Mouse (Mus musculus) midbrain, embryonic 16.5 days (tissue): Measurements from ENCODE around the gene Pde10a. TPM values are rescaled to one million over a fixed set of nuclear protein-coding genes. Genes with fewer than 3 reads are reported as not detected.
A peak's percentile ranks its signal among the peaks of the same experiment; 100 is the strongest.

ENCODE experiments used
- ATAC-seq: fragments of 200-750 bp; cut with Nextera tagmentation; 2 replicates; pipeline ENCODE4 v1.8.0; 2017; ENCODE audit warnings: moderate TSS enrichment
- H3K27ac ChIP-seq: fragments of 300-500 bp; sonication (generic); 2 replicates; pipeline ENCODE4 v1.5.1; 2014; ENCODE audit warnings: mild to moderate bottlenecking, low read length, mixed read lengths
- H3K27me3 ChIP-seq: fragments of 300-500 bp; sonication (generic); 2 replicates; pipeline ENCODE4 v1.6.1; 2014; ENCODE audit warnings: low read depth, low read length, mixed read lengths; ENCODE audit not compliant: control insufficient read depth, insufficient read depth
- H3K36me3 ChIP-seq: fragments of 300-500 bp; sonication (generic); 2 replicates; pipeline ENCODE4 v1.6.1; 2014; ENCODE audit warnings: mild to moderate bottlenecking, low read length, moderate library complexity, mixed read lengths; ENCODE audit not compliant: control insufficient read depth, insufficient read depth
- H3K4me1 ChIP-seq: fragments of 300-500 bp; sonication (generic); 2 replicates; pipeline ENCODE4 v1.6.1; 2014; ENCODE audit warnings: mild to moderate bottlenecking, low read length, mixed read lengths; ENCODE audit not compliant: control insufficient read depth, insufficient read depth
- H3K4me2 ChIP-seq: fragments of 300-500 bp; sonication (generic); 2 replicates; pipeline ENCODE4 v1.6.1; 2014; ENCODE audit warnings: mild to moderate bottlenecking, low read length, mixed read lengths
- H3K4me3 ChIP-seq: fragments of 300-500 bp; sonication (generic); 2 replicates; pipeline ENCODE4 v1.5.1; 2014; ENCODE audit warnings: low read depth, mild to moderate bottlenecking, low read length, moderate library complexity, mixed read lengths
- H3K9ac ChIP-seq: fragments of 300-500 bp; sonication (generic); 2 replicates; pipeline ENCODE4 v1.6.1; 2014; ENCODE audit warnings: low read depth, low read length, mixed read lengths
- H3K9me3 ChIP-seq: fragments of 300-500 bp; sonication (generic); replicated peaks from 2 replicates; pipeline ENCODE4 v1.6.1; 2014; ENCODE audit warnings: mild to moderate bottlenecking, low read length, mixed read lengths; ENCODE audit not compliant: control insufficient read depth, poor library complexity, severe bottlenecking
- WGBS: fragments of 180-500 bp; shearing (Covaris S2); extraction: QIAGEN DNeasy Blood & Tissue Kit; methylation state at CpG from one replicate; pipeline ENCODE4 v1.1.7; 2014; 5-methylcytosine and 5-hydroxymethylcytosine counted together
- polyA plus RNA-seq: library from polyadenylated mRNA; unstranded; fragments of >200 nt; fragmentation: Nextera tagmentation; extraction: Ambion mirVana; gene quantifications from 2 replicates; pipeline ENCODE4 v1.2.1, GENCODE M21; 2015

Pde10a gene
- polyA plus RNA-seq, 1 experiment from 2014 or later = 14.3 TPM

DNA sequence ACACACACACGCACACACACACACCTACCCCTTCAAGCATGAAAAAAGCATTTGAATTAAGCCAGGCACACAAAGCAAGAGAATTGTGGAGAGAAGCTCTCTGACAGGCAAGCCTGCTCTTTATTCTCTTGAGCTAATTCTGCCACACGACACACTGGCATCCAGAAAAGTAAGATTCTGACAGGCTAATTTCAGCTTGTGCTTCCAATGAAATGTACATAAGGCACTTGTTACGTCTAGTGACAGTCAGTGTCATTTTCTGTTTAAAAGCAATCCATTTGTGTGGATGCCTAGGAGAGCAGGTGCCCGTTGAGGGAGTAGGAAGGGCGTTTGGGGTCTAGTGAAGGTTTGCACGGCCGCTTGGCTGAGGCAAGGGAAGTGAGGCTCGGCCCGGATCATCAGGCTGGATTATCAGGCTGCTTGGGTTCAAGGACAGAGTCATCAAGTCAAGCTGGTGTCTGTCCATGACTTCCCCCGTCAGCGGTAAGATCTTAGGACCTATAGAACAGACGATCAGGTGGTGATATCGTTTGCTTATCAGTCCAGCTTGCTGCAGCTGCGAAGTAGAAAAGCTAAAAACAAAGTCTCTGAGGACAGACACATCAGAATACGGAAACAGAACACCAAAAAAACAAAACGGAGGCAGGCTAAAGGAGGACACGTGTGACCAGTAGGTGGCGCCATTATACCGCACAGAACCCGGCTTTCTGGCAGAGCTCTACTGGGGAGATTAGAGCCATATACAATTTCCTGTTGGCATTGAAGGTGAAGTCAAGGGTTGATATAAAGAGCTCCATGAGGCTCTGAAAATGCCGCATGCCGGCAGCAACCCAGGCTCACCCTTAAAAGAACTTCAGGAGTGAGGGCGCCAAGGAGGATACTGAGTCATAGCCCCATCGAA, 506.3 kb downstream of the Pde10a start:
- H3K36me3 ChIP-seq = no peaks in the 10 kb centered on the region
- H3K4me1 ChIP-seq = peaks cover 21% of the 10 kb centered on the region
- H3K27me3 ChIP-seq = no peaks in the 10 kb centered on the region
- no peaks in the 10 kb centered on the region for H3K9me3 ChIP-seq
- ATAC-seq = peak; percentile 93
- peak overlapping the region; percentile 51 for H3K27ac ChIP-seq
- no peak overlapping the region for H3K4me3 ChIP-seq
- 12% methylated on average over 24 of the region's 24 CpGs for WGBS
- peak overlapping the region; percentile 46; the same call in 1 of the 2 replicates for H3K9ac ChIP-seq
- H3K4me2 ChIP-seq = peak overlapping the region; percentile 48

DNA sequence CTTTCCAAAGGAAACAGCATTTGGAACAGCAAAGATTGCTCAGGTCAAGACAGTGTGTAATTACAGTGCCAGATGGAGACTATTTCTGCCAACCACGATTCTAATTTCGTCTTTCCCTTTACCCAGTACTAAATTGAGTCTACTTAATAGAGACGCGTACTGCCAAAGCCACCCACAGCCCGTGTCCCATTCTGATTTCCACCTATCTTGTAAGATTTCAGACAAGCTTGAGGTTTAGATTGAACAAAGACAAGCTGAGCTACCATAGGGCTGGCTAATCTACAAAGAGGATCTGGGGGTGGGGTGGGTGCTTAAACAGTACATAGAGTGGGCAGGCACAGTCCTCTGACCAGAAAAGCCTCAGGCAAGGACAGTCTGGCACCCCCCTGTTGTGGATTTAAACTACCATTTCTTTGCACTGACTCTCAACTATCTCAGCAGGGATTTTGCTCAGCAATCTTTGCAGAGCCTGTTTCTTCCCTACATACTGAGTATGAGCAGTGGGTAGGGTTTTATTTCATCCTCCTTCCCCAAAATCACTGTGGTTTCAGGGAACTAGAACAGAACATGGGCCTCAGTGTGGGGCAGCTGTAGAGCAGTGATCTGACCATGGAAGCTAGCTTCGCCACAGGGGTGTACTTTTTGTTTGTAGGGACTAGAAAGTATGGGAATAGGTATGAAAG, 507.3 kb downstream of the Pde10a start:
- no peak overlapping the region; the same call in 1 of the 2 replicates for H3K9ac ChIP-seq
- peak overlapping the region; percentile 48 for H3K4me2 ChIP-seq
- H3K36me3 ChIP-seq = no peaks in the 10 kb centered on the region
- peak; percentile 68; the same call in 1 of the 2 replicates for ATAC-seq
- peak overlapping the region; percentile 51 for H3K27ac ChIP-seq
- H3K27me3 ChIP-seq = no peaks in the 10 kb centered on the region
- H3K4me1 ChIP-seq = peaks cover 15% of the 10 kb centered on the region
- no peaks in the 10 kb centered on the region for H3K9me3 ChIP-seq
- 38% methylated on average over 6 of the region's 6 CpGs for WGBS
- no peak overlapping the region for H3K4me3 ChIP-seq

DNA sequence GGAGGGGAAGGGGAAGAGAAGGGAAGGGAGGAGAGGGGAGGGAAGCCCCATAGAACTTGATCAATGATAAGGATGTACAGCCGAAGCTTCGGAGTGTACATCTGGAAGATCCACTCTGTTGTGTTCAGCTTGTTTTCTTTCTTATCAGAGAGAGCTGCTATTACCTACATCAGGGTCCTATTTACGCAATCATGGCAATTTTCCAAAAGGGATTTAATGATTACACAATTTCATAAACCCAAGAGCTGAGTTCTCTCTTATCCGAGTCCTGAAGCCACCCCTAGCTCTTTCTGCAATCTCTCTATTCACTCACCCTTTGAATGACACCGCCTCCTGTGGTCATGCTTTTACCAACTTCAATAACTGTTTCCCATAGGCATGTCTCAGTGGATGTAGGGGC, 508.3 kb downstream of the Pde10a start:
- Histone ChIP-seq H3K4me2 (no peak overlapping the region), H3K27ac (no peak overlapping the region), H3K36me3 (no peaks in the 10 kb centered on the region), H3K4me1 (peaks cover 15% of the 10 kb centered on the region), H3K9me3 (no peaks in the 10 kb centered on the region), H3K27me3 (no peaks in the 10 kb centered on the region), H3K9ac (no peak overlapping the region), H3K4me3 (no peak overlapping the region)
- WGBS = 79% methylated on average over 5 of the region's 5 CpGs
- no peak for ATAC-seq

DNA sequence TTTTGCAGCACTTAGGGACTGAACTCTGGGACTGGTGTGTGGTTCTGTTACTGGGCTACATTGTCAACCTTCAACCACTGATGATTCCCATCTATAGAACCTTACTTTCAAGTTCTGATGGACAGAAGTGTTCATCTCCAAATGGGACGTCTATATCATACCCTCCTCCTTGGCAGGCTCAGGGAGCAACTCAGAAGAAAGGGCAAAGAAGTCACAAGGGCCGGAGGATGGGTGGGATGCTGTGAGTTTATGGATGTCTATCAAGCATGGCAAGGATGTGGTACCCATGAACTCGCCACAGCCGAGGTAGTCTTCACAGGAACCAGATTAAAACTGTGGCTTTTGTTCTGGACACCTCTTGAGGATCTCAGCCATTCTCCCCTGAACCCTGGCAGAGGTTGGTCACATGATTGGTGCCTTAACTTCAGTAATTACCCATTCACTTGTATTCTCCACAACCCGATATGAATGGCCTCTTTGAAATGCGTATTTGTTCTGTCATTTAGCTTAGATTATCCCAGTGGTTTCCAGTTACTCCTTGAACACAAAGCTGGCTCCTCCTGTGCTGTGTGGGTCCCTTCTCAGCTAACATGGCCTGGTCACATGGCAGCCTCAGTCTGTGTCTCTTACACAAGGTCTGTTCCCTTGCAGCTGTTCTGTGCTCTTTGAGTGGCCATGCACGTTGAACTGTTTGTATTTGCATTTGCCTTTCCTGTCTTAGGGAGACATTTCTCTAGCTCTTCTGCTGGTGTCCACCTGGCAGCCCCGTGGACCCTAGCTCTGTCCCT, 510.6 kb downstream of the Pde10a start:
- H3K27me3 ChIP-seq = no peaks in the 10 kb centered on the region
- 63% methylated on average over 8 of the region's 8 CpGs for WGBS
- H3K9me3 ChIP-seq = no peaks in the 10 kb centered on the region
- no peak overlapping the region for H3K9ac ChIP-seq
- no peak for ATAC-seq
- H3K27ac ChIP-seq = no peak overlapping the region
- H3K4me3 ChIP-seq = no peak overlapping the region
- peaks cover 15% of the 10 kb centered on the region for H3K4me1 ChIP-seq
- no peaks in the 10 kb centered on the region for H3K36me3 ChIP-seq
- no peak overlapping the region for H3K4me2 ChIP-seq

Other genes with a start within 250 kb of the Pde10a start
- 293 and 338 TPM in 2 replicates for gene Mpc1, start 242.5 kb upstream of the Pde10a start, polyA plus RNA-seq
- gene Sft2d1, start 214.3 kb upstream of the Pde10a start, polyA plus RNA-seq = 198 and 209 TPM in 2 replicates
- gene Prr18, start 187.9 kb upstream of the Pde10a start, polyA plus RNA-seq = 16.5 and 17.8 TPM in 2 replicates
- 0.53 and 0.88 TPM in 2 replicates for gene T2, start 169.4 kb upstream of the Pde10a start, polyA plus RNA-seq
- 0.44 and 0.45 TPM in 2 replicates for gene T, start 90.9 kb upstream of the Pde10a start, polyA plus RNA-seq
- gene Gm17087, start 41.6 kb downstream of the Pde10a start, polyA plus RNA-seq = not detected in 2 replicates